Mouse (Mus musculus) 3134 (cell line): ENCODE results near the gene Plgrkt.
"Not testable (repeated sequence)": the region's sequence is repeated elsewhere in the genome, so short reads cannot be mapped to it uniquely, and the experiment has no call there.

ENCODE experiments used
- DNase-seq: peaks from one replicate; pipeline ENCODE4 v3.0.0-alpha.2; 2011; ENCODE audit warnings: low spot score; ENCODE audit not compliant: insufficient read length; ENCODE audit errors: extremely low read depth

Plgrkt gene

DNA sequence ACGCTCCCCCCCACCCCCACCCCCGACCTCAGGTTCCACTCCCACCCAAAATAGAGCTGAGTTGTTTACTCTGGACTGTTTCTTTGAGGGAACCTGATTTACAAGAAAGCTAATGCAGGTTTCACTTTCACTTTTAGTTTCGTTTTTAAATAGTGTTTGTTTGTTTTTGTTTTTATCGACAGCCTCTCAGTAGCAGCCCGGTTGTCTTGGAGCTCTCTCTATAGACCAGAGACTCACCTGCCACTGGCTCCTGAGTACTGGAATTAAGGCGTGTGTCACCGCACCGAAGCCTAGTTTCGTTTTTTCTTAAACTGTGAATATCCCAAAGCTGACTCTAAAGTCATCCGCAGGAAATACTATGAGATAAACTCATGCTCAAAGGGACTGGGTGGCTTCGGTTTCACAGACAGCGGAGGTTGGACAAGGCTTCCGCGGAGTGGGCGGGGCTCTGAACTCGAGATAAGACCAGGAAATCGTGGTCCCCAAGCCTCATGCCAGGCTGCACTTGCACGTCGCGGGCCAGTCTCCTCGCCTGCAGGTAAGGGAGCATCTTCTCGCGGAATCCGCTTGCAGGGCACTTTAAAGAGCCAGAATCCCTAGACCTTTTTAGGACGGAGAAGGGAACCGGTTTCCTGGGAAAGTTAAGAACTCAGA lies at the start of gene Plgrkt, which contains the start of gene Cd274:
TSS of gene Plgrkt (minus strand) at position 422 of the 654 bp plus-strand sequence.
TSS of gene Cd274 (plus strand) at position 487 of the 654 bp plus-strand sequence.
- DNase-seq: peak; percentile 55

DNA sequence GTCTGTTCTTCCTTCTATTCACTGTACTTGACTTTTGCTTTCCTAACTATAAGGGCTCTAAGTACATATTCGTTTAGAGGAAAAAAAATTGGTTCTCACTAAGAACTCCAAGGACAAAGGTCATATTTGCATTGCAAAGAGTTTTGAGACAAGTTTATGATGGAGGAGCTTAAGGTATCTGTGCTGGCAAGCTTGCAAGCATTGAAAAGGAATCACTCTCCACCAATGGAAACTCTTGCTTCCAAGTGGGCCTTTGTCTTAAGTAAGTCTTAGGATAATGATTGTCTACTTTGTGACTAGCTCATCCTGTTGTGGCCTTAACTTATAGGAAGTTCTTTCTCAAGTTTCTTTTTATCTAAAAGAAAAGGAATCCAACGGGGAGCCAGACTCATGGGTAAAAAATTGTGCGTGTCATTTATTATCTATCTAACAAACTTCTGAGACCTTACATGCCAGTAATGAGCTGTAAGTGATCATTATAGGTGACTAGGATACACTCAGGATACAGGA lies 49.3 kb upstream of the Plgrkt start:
- DNase-seq: no peak

DNA sequence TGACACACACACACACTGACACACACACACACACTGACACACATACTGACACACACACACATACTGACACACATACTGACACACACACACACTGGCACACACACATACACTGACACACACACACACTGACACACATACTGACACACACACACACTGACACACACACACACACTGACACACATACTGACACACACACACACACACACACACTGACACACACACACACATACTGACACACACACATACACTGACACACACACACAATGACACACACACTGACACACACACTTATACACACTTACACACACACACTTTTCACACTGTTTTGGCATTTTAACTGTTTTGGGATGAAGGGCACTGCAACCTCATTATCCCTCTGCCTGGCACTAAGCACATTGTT lies 47.7 kb upstream of the Plgrkt start:
- DNase-seq: not testable (repeated sequence)

DNA sequence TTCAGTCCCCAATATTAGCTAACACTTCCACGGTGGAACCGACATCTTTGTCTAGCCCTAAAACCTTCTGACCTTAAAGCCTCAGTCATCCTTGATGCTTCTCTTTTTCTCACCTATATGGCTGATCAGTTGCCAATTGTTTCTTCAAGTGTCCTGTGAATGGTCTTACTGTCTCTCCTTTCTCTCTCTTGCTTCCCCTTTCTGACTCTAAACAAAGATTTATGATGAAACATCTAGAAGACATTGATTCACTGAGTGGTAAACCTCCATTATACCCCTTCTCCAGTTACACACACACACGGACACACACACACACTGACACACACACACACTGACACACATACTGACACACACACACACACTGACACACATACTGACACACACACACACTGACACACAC lies 47.3 kb upstream of the Plgrkt start:
- no peak for DNase-seq

DNA sequence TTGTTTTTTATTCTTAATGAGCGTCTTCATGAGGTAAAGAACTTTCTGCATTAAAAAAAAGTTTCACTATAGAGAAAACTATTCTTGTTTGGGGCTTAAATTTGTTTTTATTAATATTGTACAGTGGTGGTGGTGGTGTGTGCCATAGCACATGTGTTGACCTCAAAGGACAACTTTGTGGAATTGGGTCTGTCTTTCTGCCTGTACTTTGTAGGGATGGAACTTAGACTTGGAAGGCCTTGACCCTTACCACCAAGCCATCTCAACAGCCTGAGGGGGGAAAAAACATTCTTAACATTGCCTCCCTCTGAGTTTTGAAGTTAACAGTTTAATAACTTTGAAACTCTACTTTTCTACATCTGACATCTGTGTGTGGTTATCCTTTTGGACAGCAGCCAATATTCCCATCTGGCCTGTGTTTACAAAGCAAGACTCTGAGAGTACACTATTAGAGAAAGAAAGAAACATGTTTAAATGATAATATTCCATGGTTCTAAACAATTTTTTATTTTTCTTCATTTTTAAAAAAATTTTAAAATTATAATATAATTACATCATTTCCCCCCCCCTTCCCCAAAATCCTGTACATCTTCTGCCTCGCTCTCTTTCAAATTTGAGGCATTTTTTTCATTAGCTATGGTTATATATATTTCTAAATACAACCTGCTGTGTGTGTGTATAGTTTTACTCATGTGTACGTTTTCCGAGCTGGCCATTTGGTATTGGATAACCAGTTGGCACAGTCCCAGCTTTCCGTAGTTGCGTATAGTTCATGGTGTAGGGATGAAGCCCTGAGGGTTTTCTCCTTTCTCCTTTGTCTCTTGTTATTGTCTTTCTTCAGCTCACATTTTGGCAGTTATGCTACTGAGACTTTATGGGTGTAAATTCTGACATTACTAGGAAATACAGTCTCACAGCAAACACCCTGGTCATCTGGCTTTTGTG lies 45.6 kb upstream of the Plgrkt start:
- no peak for DNase-seq

DNA sequence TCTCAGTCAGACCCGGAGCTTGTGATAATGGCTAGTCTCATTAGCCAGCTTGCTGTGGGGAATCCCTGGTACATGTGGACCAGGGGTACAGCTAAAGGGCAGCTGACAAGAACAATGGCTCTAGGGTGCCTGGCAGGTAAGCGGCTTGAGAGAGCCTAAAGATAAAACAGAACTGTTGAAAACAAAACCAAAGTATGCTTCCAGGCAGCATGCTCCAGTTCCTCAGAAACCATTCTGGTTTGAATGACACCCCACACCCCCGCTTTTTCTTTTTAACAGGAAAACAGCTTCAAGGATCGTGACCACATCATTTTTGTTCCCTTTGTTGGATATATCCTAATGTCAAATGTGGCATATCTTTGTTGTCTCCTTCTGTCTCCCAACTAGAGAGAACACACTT lies 43.4 kb upstream of the Plgrkt start, which contains the start of gene Pdcd1lg2:
TSS of gene Pdcd1lg2 (plus strand) at position 301 of the 400 bp plus-strand sequence.
- DNase-seq: no peak

DNA sequence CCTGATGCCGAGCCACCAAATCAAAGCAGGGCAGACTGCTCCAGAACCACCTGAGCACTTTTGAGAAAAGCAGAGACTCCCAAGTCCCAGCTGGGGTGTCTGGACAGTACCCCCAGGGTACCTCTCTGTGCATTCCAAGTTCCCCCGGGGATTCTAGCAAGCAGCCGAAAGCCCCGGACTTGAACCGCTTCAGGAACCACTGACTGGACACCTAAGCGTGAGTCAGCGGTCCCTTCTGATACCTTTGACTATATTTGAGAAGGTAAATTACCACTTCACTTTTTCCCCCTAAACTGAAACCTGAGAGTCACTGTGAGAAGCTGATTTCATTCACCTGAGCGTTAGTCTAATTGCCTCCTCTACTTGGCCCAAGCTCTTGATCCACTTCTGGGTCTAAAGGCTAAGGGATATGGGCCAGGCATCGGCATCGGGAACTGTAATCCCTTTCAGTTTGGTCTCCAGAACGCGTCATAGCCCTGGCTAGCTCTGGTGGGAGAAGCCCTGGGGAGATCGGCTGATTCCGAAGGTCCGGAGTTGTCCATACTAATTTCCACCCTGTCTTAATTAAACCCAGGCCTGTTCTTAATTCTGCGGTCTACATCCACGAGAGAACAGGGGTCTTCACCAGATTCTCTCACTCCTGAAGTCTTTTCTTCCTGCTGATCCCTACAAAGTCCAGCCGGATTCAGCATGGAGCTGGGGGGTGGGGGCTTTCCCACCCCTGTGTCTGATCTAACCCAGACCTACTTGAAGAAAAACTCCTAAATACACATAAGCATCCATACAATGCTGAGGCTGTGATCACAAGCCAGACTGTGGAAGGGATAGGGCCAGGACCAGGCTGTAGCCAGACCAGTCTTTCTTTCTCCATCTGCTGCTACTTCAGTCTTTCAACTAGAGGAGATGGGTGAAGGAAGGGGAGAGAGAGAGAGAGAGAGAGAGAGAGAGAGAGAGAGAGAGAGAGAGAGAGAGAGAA lies 39.1 kb upstream of the Plgrkt start:
- no peak for DNase-seq

DNA sequence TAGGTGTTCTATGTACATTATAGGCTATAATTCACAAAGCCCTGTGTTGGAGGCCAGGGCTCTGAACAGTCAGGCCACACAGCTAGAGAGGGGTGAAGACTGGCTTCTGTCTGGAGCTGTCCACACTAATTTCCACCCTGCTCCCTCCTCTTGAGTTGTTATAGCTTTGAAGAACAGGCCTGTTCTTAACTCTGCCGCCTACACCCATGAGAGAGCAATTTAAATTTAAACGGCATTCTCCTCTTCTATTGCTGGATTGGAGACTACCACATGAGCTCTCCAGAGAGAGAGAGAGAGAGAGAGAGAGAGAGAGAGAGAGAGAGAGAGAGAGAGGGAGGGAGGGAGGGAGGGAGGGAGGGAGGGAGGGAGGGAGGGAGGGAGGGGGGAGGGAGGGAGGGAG lies 38.2 kb upstream of the Plgrkt start:
- no peak for DNase-seq

DNA sequence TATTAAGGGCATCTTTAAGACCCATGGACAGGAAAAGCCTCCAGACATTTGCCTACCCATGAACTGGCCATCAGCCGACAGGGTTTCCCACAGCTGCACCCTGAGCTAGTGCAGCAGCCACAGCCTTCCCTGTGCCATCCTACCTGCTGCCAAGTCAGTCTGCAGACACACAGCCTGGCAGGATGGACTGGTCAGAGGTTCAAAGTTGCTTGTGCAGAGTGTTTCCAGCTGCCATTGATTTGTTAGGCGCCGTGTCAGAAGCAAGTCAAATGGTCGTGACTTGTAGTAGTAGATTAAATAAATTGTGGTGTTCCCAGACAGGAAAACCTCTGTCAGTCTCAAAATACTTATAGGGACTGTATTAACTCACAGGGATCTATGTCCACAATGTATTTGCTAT lies 36.1 kb upstream of the Plgrkt start:
- DNase-seq: no peak

DNA sequence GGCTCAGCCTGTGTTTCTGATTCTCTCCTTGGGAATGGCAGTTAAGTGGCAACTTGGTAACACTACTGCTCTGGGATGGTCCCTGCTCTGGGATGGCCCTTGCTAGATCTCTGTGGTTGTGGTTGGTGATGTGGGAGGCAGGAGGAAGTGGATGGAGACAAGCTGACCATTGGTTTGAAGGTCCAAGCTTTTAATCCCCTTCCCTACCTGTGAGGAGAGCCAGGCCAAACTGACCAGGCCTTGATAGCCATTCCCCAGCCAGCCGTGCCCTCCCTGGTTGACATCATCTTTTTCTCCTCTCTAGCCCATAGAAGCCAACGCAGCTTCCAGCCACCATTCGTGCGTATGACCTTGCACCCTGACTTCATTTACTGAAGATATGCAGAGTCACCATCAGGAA lies 35.4 kb upstream of the Plgrkt start:
- no peak for DNase-seq

DNA sequence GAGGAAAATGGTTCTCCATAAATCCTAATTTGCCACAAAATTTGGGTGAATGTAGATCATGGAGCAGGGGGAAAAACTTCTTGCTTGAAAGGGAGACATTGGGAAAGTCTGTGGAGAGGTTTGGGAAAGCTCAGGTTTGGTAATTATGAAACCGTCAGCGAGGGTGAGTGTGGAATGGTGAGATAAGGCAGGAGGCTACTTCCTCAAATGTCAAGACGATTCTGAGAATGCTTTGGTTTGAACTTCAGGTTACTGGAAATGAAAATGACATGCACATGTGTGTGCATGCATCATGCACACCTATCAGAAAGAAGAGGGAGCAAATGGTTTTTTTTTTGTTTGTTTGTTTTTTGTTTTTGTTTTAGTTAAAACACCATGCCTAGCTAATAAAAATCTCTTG lies 33.3 kb upstream of the Plgrkt start:
- DNase-seq: no peak

DNA sequence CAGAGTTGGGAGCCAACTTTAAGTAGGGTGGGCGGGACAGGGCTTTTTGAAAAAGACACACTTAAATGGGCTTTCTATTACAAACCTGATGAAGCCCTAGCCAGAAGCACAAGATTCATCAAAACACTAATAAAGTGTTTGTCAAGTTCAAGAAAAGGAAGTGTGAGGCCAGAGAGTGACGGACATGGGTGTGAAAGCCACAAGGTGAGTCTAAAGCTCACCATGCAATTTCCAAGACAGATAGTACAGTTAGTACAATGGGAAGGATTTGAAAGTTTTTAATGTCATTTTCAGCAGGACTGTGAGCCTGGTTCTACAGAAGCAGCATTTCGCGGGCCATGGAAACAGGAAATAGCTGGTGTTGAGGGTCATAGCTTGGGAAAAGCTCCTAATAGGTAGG lies 32.6 kb upstream of the Plgrkt start:
- DNase-seq: no peak

DNA sequence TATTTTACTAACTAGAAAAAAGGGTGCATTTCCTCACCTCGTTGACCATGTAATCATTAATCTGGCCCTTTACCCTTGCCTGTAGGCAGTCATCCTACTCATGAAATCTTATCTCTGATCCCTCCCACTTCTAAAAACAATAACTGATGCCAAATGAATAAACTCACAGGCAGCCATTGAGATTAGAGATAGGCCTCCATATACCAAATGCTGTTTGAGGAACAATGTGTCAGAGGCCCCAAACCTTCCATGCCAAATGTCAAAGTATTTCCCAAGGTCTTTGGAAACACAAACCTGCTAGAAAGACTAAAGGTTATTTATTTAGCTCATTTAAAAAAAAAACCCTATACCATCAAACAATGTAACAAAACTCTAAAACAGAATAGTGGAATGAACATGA lies 29.2 kb upstream of the Plgrkt start:
- no peak for DNase-seq

DNA sequence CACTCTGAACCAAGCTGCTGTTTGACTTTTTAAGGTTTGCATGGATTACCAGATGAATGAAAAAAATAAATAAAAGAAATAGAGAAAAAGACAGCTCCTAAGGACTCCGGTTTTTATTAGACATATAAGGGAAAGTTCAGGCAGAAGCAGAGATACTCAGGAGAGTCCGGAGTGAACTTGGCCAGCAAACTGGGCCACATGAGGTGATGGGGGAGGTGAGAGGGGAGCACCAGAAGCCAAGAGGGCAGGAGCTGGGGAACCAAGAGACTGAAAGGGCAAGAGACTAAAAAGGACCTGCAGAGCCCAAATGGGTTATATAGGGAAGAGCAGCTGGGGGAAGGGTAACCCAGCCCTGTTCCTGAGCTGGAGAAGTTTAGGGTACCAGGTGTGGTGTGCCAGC lies 27.5 kb upstream of the Plgrkt start:
- DNase-seq: no peak

DNA sequence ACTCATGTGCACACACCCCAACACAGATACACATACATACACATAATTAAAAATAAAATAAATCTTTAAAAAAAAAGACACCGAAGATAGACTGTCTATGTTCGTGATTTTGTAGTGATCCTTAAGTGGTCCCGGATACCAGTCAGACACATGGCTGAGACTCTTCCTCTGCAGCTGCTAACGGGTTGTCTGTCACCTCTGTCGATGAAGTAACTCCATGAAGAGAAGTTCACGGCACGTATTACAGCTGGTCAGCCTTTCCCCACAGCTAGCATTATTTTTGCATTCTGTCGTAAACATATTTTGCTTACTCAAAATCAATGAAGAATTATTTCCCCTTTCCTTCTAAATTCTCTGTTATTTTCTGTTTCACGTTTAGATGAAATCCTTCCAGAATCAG lies 26.1 kb upstream of the Plgrkt start:
- DNase-seq: no peak

DNA sequence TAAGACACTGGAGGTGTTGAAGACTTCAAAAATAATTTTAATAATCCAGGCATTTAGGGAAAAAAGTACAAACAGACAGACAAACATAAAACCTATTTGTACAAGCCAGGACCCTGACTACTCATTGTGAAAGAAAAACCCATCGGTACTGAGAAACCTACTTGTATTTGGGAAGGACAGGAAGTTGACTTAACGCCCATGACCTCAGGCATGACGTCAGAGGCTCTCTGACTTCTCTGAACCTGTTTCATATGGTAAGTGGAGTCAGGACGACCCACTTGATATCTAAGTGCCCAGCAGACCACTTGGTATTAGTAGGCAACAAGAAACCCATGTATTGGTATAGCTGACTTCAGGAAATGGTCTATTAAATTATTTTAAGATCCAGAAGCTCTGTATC lies 24.1 kb upstream of the Plgrkt start:
- no peak for DNase-seq

DNA sequence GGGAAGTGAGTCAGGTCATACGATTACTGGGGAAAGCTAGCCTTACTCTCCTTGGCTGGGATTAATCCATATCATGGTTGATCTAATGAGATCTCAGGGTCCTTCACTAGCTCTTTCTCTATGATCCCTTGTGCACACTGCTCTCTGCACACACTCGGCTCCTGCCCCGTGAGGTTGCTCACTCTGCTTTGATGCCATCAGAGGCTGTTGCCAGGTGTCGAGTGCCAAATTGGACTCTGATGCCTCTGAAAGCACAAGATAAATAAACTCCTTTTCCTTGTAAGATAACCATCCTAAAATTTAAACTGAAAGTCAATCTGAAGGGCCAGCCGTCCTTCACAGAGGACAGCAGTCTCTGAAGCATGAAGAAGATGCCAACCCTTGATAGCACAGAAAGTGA lies 23.3 kb upstream of the Plgrkt start:
- DNase-seq: no peak

DNA sequence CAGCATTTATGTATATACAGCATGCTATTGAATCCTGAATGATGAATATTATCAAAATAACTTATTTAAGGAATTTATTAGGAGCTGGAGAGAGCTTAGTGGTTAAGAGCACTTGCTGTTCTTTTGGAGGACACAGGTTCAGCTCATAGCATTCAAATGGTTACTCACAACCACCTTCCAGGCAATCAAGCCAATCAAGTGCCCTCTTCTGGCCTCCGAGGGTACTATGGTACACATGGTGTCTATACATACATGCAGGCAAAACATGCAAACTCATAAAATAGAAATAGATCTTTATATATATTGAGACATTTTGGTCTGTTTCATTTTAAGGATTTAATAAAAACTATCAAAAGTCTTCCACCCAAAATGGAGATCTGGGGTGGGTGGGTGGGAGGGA lies 21.6 kb upstream of the Plgrkt start:
- DNase-seq: no peak

DNA sequence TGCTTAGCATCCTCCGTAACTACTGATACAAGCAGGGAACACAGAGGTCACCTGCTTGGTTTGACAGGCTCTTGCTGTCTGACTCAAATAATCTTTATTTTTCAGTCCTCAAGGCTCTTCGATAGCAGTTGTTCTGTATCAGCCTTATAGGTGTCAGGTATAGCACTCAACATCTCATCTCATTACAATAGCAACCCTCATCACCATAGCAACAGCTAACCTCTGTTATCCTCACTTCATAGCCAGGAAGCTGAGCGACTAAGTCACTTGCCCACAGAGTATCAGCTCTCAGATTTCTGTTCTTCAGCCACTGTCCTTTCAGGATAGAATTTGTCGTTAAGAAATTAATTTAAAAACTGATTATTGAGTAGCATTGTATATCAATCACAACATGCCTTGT lies 18.6 kb upstream of the Plgrkt start:
- DNase-seq: no peak

DNA sequence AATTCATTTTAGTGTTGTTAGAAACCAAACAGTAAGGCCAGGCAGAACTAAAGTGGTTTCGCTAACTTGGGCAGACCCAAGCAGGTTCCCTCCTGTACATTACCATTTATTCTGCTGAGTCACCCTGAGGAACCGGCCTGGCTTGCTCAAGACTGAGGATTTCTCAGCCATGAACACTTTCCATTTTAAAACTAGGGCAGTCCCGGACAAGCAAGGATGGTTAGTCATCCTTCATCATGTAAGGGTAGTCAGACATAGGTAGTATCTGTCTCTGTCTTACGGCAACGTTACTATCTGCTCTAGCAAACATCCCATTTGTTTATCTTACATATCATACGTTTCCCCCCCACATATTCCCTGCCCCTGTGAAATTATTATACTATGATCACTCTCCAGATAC lies 17.8 kb upstream of the Plgrkt start:
- no peak for DNase-seq

DNA sequence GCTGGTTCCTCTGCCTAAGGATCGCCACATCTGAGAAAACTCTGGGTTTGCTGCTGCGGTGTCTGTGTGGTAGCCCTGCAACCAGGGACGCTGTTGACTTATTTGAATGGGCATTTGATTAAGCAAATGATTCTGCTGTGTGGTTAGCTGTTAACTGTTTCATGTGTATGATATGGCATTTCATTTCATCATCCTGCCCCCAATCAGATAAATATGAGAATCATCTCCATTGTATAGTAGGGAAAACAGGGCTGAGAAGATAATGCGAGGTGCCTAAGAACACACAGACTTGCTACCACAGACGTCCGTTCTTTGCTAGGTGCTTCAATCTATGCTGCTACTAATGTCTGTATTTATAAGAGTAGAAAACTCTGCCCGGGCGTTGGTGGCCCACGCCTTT lies 17.2 kb upstream of the Plgrkt start:
- no peak for DNase-seq
